Mouse (Mus musculus) bone marrow macrophage, adult 2 months (primary cell): ENCODE measurements around the gene Fitm2.

Experiments used
- CTCF ChIP-seq: IDR thresholded peaks from 2 replicates; pipeline ENCODE4 v1.5.1; 2012; ENCODE audit warnings: low read depth, mild to moderate bottlenecking, low read length, moderate library complexity
- POLR2A ChIP-seq: IDR thresholded peaks from 2 replicates; pipeline ENCODE4 v1.6.1; 2012; ENCODE audit warnings: mild to moderate bottlenecking, low read depth, low read length, borderline replicate concordance

- TF ChIP-seq POLR2A (no peak), CTCF (no peak)
Observed at GRCm38 (mm10) chr2:163458539-163459265, 13.7 kb downstream of the Fitm2 start.
